Mouse (Mus musculus) left cerebral cortex, adult 2 months (tissue): ENCODE data around the gene Ttll10. TPM values are rescaled to one million over a fixed set of nuclear protein-coding genes. Genes with fewer than 3 reads are reported as not detected.

Experiments
- DNase-seq, 2 experiments: peaks; one replicate each; pipeline ENCODE4 v3.0.0; 2021 to 2022; ENCODE audit warnings: low spot score in 2 of 2, mixed read lengths in 1 of 2; ENCODE audit errors: extremely low spot score in 1 of 2
- H3K27ac ChIP-seq: fragments of 200-600 bp; 2 replicates; pipeline ENCODE4 v1.8.1; 2022
- H3K4me3 ChIP-seq: fragments of 200-600 bp; 2 replicates; pipeline ENCODE4 v1.8.1; 2022
- CTCF ChIP-seq: fragments of 200-600 bp; IDR thresholded peaks from 2 replicates; pipeline ENCODE4 v1.8.1; 2022; ENCODE audit warnings: antibody characterized with exemption, mild to moderate bottlenecking, moderate library complexity
- intact Hi-C: fragments of 180-260 bp; cut with DNase I; formaldehyde crosslinking; loops from one replicate; pipeline ENCODE4 v1.15.1; 2025
- total RNA-seq, 2 experiments: library from RNA; stranded (reverse); gene quantifications; 2 replicates each; pipeline ENCODE4 v1.2.3; 2021

Gene Ttll10
- total RNA-seq, 2 experiments from 2014 or later, result 0.79 TPM; not detected in 1

DNA sequence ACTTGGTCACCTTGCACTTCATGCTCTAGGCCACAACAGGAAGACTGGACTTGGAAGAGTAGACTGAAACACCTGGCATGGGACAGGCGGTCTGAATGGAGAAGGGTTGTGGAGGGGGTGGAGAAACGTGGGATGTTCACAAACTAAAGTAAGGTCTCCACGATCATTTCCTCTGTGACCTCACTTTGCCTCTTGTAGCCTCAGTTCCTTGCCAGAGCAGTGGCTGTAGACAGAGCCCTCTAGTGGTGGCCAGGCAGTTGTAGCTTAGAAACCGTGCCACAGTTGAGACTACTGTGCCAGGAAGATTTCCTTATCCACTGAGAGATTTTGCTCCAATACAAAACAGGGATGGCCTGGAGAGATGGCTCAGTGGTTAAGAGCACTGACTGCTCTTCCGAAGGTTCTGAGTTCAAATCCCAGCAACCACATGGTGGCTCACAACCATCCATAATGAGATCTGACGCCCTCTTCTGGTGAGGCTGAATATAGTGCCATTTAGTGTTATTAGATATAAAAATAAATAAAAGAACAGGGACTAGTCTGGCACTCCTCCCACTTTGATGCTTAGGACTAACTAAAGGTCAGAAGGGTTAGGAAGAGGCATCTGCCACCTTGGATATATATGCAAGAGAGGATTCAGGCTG lies 25.6 kb downstream of the Ttll10 start:
- DNase-seq, result no peak
- intact Hi-C loops, result loop anchor here (2.0 kb wide), 1 partner anchor 75 kb away; the partner anchor contains the start of gene 9430015G10Rik
- Histone ChIP-seq H3K27ac (no peak overlapping the region), H3K4me3 (no peak overlapping the region)
- TF ChIP-seq CTCF, result peak; percentile 68

DNA sequence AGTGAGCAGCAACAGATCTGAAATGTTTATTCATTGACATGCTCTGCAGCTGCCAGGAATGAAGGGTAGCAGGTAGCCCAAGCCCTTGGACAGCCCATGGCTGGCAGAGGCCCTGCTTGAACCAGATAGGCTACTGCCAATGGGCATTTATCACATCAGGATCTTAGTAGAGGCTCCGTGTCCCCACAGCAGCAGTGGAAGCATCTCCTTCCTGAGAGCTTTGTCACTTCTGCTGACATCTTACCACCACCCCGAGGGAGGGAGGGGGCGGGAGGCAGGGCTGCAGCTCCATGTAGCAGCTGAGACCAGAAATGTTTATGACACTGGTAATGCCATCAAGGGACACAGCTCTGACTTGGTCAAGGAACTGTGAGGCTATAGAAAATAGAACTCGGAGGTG lies 26.4 kb downstream of the Ttll10 start:
- intact Hi-C loops, result loop anchor here (2.0 kb wide), 1 partner anchor 76 kb away; the partner anchor contains the start of gene 9430015G10Rik
- Histone ChIP-seq H3K27ac (peak overlapping the region; percentile 88; the same call in 1 of the 2 replicates), H3K4me3 (no peak overlapping the region)
- no peak for TF ChIP-seq CTCF
- DNase-seq, result no peak

- no peak; the same call in 1 of the 2 replicates for TF ChIP-seq CTCF
- peak; percentile 66 to 73 for DNase-seq
- peak overlapping the region; percentile 59 for H3K4me3 ChIP-seq
- peak overlapping the region; percentile 88 for H3K27ac ChIP-seq
- intact Hi-C loops, result loop anchor here (2.0 kb wide), 1 partner anchor 77 kb away; the partner anchor contains the start of gene 9430015G10Rik
These were observed 27.4 kb downstream of the Ttll10 start for GRCm38 (mm10) chr4:156031593-156032391.

DNA sequence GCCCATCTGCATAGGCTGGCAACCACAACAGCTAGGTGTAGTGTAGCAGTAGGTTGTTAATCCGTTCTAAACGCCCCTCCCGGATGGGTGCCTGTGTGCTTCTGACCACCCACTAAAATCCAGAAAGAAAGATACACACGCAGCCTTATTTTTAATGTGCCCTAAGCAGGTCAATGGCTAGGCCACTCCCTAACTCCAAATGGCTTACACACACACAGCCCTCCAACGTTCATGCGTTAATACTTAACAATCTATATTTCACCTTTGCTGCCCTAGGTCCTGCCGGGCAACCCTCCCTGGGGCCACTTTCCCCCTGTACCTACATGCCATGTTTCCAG lies 28.0 kb downstream of the Ttll10 start:
- intact Hi-C loops, result no loop called here
- TF ChIP-seq CTCF, result no peak
- peak overlapping the region; percentile 88 for H3K27ac ChIP-seq
- no peak for DNase-seq
- peak overlapping the region; percentile 59 for H3K4me3 ChIP-seq

GRCm38 (mm10) chr4:156030651-156031118 lies 28.5 kb downstream of the Ttll10 start:
- intact Hi-C loops, result no loop called here
- no peak for DNase-seq
- peak overlapping the region; percentile 59 for H3K4me3 ChIP-seq
- no peak for TF ChIP-seq CTCF
- peak overlapping the region; percentile 88 for H3K27ac ChIP-seq

- DNase-seq, result no peak
- Histone ChIP-seq H3K4me3 (no peak overlapping the region), H3K27ac (no peak overlapping the region)
- TF ChIP-seq CTCF, result no peak
- intact Hi-C loops, result no loop called here
These were observed 30.6 kb downstream of the Ttll10 start for GRCm38 (mm10) chr4:156028580-156028979.

- TF ChIP-seq CTCF, result no peak; the same call in 1 of the 2 replicates
- H3K4me3 ChIP-seq, result no peak within 1 kb of the TSS
- DNase-seq, result peak; percentile 41 to 68
- intact Hi-C loops, result no loop called here
- no peak within 1 kb of the TSS for H3K27ac ChIP-seq
These were observed 33.2 kb downstream of the Ttll10 start, which contains the start of gene Tnfrsf18 for GRCm38 (mm10) chr4:156026013-156026412. Tnfrsf18 (plus strand) TSS chr4:156026164.

DNA sequence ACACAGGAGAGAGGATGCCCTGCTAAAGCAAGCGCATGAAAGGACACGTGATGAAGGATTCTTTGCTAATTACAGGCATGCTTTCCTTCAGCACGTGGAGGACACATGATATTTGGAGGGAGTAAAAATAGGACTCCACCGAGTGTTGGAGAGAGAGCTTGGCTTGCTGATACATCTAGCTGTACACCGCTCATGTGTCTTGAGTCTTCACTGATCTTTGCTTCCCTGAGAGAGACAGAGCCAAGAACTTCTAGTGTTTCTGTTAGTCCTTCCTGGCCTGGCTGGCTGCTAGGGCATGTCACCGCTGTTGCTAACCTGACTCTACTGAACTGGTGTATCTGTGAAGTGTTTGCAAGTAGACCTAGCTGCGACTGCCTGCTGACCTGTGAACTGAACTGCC lies 35.0 kb downstream of the Ttll10 start:
- intact Hi-C loops, result no loop called here
- DNase-seq, result no peak
- Histone ChIP-seq H3K4me3 (no peak overlapping the region), H3K27ac (no peak overlapping the region)
- no peak for TF ChIP-seq CTCF

- Histone ChIP-seq H3K27ac (no peak overlapping the region), H3K4me3 (no peak overlapping the region)
- intact Hi-C loops, result no loop called here
- DNase-seq, result no peak
- no peak for TF ChIP-seq CTCF
These were observed 35.7 kb downstream of the Ttll10 start for GRCm38 (mm10) chr4:156023520-156023919.

DNA sequence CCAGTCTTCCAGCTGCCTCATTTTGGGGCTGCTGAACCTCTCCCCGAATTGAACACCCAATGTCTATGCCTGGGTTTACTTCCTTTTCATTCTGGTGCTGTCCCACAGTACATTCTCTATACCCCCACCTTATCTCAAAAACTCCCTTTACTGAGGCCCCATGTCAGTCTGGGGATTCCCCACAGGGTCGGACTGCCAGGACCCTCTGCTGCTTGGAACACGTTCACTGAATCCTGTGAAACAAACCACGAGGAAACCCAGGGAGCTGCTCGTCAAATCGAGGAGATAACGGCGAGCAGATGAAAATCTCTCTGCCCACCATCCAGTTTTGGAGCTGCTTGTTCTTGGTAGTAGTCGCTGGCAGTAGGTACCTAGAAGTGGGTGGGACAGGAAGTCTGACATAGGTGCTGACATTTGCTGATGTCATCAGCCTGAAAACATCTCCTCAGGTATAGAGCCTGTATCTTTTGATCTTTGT lies 37.2 kb downstream of the Ttll10 start:
- Histone ChIP-seq H3K4me3 (no peak overlapping the region), H3K27ac (no peak overlapping the region)
- TF ChIP-seq CTCF, result no peak
- intact Hi-C loops, result no loop called here
- no peak for DNase-seq

DNA sequence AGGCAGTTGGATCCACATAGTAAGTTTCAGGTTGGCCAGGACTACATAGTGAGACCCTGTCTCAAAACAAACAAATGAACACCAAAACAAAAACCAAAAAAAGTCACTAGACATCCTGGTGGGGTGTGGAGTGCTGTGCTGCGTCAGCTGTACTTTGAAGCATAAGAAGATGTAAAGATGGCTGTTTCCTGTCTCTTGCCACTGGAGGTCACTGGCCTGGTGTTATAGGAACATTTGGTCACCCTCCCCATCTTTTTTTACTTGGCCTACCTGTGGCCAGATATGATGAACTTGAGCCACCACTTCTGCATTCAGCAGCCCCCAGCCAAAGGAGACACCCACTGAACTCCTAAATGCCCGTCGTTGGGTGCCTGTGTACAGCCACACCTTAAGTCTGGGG lies 37.8 kb downstream of the Ttll10 start:
- DNase-seq, result no peak
- intact Hi-C loops, result no loop called here
- Histone ChIP-seq H3K4me3 (no peak overlapping the region), H3K27ac (no peak overlapping the region)
- no peak for TF ChIP-seq CTCF

DNA sequence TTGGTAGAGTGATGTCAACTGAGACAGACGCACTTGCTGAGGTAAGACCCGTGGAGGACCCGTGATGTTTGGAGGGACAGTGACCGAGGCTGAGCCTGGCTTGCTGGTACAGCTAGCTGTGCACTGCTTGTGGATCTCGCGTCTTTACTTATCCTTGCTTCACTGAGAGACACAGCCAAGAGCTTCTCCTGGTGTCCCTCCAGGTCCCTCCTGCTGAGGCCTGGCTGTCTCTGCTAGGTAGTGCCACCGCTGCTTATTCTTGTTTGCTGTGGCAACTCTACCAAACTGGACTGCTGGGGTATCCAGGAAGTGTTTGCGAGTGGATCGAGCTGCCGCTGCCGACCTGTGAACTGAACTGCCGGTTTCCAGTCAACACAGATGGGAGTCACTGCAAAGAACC lies 39.4 kb downstream of the Ttll10 start:
- no peak overlapping the region for H3K27ac ChIP-seq
- TF ChIP-seq CTCF, result no peak
- no peak overlapping the region for H3K4me3 ChIP-seq
- DNase-seq, result no peak
- intact Hi-C loops, result no loop called here
